Mouse (Mus musculus): ENCODE data around the gene Zfp62.

DNA sequence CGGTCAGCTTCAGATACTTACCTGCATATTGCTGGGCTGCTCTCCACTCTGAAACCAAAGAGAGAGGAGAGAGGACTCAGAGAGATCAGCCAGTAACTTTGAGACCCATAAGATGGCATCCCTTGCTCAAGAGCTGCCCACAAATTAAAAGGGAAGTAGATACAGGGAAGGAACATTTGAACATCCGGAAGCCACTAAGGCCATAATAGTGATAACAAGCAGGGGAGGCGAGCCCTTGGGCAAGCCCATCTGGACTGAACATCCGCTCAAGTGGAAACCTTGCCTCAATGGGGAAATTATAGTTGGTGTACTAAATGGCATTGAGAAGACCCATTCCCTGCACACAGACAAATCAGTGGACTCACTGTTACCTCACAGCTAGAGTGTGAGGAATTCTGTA is 32.5 kb upstream of the Zfp62 start:
- TF ChIP-seq POLR2A (IDR thresholded peaks at IDR 0.05; ENCODE audit: insufficient read length, low read depth) (no peak), USF1 (IDR thresholded peaks at IDR 0.05; ENCODE audit: low read depth) (no peak), CEBPB (IDR thresholded peaks at IDR 0.05; ENCODE audit: insufficient read depth, poor library complexity, severe bottlenecking) (no peak), TCF12 (IDR thresholded peaks at IDR 0.05; ENCODE audit: insufficient read depth, poor library complexity, severe bottlenecking) (no peak), MAX (IDR thresholded peaks at IDR 0.05; ENCODE audit: low read depth) (no peak), POLR2AphosphoS2 (IDR thresholded peaks at IDR 0.05; ENCODE audit: insufficient read length, low read depth) (no peak), MYOD1 (IDR thresholded peaks at IDR 0.05; ENCODE audit: control insufficient read depth in 1 of 3, insufficient read length in 2 of 3, low read depth in 2 of 3) (no peak), E2F4 (IDR thresholded peaks at IDR 0.05; ENCODE audit: insufficient read depth) (no peak), REST (IDR thresholded peaks at IDR 0.05; ENCODE audit: insufficient read depth, insufficient read length) (no peak)

Data from myocyte (in vitro differentiated cells).